Mouse (Mus musculus) MEL-GATA-1-ER (cell line): ENCODE measurements around the gene Gas6.

ENCODE experiments used
- DNase-seq: peaks from one replicate; pipeline ENCODE4 v3.0.0-alpha.2; 2012; ENCODE audit warnings: low read depth; ENCODE audit errors: extremely low read depth

The Gas6 gene

GRCm38 (mm10) chr8:13461843-13462242, 32.4 kb downstream of the Gas6 start:
- DNase-seq = no peak

- DNase-seq = no peak
Observed at GRCm38 (mm10) chr8:13461085-13461765, 33.1 kb downstream of the Gas6 start.

GRCm38 (mm10) chr8:13459431-13459830, 34.9 kb downstream of the Gas6 start:
- no peak for DNase-seq

GRCm38 (mm10) chr8:13455295-13455694, 39.0 kb downstream of the Gas6 start:
- DNase-seq = no peak

DNA sequence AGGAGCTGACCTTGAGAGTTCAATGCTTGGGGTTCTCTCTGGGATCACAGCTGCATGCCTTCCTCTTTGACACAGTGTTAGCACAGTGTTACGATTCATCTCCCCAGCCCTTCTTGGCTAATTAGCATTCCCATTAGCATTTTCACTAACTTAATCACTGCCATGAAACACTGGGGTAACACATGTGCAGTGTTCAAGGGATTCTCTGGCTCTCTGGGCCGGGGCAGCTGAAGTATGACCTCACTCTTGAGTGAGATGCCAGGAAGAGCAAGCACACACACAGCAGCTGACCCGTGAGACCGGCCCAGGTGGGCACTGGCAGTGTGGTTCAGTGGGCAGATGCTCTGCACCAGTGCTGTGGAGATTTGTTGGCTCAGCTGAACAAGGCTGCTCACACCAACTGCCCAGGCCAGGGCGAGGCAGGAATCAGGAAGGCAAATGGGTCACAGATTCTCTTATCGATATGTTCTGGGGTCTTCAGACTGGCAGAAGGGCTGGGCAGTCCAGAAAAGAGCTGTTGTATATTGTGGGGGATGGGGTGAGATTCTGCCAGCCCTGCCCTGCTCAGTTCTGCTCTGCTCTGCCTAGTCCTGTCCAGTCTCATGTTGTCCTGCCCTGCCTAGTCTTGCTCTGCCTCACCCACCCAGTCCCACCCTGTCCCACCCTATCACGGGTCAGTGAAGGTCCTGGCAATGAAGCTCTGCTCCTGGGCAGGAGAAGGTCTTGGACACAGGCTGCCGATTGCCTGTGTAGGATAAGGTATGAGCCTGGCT, 39.8 kb downstream of the Gas6 start:
- DNase-seq = no peak

DNA sequence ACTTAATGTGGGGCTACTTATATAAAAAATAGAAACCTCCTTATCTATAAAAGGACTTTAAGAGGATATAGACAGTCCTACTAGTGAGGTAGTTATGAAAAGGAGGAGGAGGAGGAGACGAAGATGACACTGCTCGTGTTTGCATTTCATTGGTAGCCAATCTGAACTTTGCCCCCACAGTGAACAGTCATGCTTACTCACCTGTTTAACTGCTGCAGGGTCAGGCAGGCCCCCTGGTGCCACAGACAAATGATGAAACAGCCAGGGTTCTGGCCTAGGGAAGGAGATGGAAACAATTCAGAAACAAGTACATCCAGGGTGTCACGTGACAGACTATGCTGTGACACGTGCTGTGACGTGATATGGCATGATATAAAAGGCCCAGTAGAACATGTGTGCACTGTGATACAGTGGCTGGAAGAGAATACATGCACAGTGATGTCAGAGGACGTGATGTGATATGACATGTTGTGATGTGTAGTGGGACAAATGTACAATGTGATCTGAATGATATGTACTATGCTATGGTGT, 42.5 kb downstream of the Gas6 start:
- DNase-seq = no peak

GRCm38 (mm10) chr8:13448145-13448544, 46.1 kb downstream of the Gas6 start:
- peak; percentile 31 for DNase-seq

- DNase-seq = no peak
Observed at GRCm38 (mm10) chr8:13446456-13446855, 47.8 kb downstream of the Gas6 start.

DNA sequence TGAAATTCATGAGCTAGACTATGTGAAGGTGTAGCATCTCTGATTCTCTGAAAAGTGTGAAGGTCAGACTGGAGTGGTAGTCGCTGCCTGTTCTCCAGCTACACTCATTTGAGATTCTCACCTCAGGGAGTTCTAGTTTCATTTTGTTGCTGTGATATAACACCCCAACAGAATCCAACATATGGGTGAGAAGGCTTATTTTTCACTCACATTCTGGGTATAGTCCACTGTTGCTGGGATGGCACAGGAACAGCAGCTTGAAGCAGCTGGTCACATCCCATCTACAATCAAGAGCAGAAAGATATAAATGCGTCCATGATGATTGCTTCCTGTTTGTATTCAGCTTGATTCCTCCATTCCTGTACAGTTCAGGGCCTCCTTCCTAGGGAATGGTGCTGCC, 52.1 kb downstream of the Gas6 start:
- no peak for DNase-seq

DNA sequence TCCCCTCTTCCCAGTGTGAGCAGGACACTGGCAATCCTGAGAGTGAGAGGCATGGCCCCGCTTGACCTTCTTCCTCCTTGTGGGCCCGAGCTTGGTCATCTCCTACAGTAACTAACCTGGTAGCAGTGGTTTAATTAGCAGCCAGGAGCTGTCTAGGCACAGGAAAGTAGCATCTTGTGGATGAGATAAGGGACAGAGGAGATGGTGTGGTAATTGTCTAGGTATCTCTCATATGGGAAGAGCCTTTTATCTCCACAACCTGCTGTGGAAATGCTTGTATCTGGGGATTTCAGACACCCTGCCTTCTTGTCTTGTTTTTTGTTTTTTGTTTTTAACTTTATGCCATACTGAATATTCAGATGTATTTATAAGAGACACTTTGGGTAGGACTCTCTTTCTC, 56.8 kb downstream of the Gas6 start:
- no peak for DNase-seq

- no peak for DNase-seq
Observed at GRCm38 (mm10) chr8:13436052-13436451, 58.2 kb downstream of the Gas6 start.

DNA sequence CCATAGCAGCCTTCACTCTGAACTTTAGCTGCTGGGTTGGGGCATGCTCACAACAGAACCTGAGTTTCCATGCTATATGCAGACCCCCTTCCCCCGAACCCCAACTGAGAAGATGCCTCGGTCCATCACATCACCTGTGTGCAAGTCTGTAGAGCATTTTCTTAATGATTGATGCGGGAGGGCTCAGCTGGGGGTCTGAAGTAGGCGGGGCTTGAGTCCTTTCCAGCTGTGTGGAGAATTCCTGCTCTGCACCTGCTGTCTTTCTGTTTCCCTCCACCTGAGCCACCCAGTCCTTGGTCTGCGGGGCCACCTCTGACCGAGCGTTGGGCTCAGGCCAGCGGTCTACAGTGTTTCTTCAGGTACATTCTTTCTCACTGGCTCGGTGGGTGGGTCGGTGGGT, 59.4 kb downstream of the Gas6 start, which contains the start of gene Tmem255b:
Gene Tmem255b (plus strand): TSS at position 301 of the 400 bp plus-strand sequence.
- DNase-seq = no peak

DNA sequence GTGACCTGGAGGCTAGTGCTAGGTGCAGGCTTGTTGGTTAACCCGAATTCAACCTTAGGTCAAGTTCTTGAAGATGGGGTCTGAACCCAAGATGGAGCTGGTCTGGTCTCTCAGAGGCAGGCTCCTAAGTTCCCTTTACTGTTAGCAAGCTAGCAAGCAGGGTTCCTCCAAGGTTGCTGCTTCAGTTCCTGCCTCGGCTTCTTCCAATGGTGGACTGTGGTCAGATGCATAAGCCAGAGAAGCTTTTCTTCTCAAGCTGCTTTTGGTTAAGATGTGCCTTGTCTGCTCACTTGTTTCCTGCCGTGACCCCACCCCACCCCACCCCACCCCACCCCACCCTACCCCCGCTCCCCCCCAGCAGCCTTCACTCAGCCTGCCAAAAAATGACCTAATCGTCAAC, 61.2 kb downstream of the Gas6 start:
- no peak for DNase-seq

GRCm38 (mm10) chr8:13430866-13431265, 63.4 kb downstream of the Gas6 start:
- DNase-seq = no peak

DNA sequence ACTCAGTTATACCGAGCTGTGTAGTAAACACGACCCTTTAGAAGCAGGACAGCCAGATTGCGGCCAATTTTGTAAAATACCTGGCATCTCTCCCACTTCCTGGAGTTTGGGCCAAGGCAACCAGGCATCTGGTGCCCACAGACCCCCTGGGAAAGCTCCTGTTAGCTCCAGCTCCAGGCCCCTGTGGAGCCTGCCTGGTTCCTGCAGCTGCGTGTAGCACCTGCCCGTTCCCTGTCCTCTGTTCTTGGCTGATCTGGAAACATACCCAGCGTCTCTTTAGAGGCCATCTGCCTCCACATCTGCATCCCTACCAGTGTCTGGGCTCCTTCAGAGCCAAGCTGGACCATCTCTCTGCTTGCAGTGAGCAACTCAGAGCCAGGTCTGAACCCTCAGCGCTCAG, 63.9 kb downstream of the Gas6 start:
- no peak for DNase-seq

GRCm38 (mm10) chr8:13428156-13428555, 66.1 kb downstream of the Gas6 start:
- no peak for DNase-seq

GRCm38 (mm10) chr8:13427351-13427750, 66.9 kb downstream of the Gas6 start:
- no peak for DNase-seq

DNA sequence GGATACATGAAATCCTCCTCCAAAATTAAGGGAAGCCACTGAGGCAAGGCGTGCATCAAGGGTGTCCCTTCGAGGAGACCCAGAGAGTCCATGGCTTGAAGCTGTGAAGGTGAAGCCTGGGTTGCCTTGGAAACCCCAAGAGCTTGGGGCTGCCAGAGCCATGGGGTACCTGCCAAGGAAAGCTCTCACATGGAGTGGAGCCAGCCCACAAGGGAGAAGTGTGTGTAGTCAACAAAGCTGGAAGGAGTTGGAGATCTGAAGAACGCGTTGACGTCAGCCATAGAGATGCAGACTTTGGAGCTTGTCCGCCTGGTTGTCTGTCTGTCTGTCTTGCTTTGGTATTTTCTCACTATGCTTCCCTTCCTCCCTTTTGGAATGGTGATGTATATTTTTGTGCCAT, 73.3 kb downstream of the Gas6 start:
- DNase-seq = no peak

GRCm38 (mm10) chr8:13419111-13419639, 75.1 kb downstream of the Gas6 start:
- no peak for DNase-seq

DNA sequence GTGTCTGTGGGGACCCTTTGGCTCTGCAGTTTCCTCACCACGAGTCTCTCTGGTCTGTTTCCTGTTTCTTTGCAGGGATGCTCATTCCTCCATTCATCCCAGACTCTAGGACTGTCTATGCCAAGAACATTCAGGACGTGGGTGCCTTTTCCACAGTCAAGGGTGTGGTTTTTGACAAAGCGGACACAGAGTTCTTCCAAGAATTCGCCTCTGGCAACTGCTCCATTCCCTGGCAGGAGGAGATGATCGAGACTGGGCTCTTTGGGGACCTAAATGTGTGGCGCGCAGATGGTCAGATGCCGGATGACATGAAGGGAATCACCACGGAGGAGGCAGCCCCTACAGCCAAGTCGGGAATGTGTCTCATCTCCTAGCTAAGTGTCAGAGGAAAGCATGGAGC, 78.4 kb downstream of the Gas6 start:
- no peak for DNase-seq
